Mouse (Mus musculus) cerebellum, adult 2 months (tissue): ENCODE measurements at regions not wholly inside any gene's neighbourhood (a gene's known extent, or its start where the extent isn't known, plus 50 kb on each side); places are given as distances from the start of the nearest gene placed in this dataset.

Source experiments
- CTCF ChIP-seq: fragments of 200-500 bp; IDR thresholded peaks from 2 replicates; pipeline ENCODE4 v1.5.1; 2011; ENCODE audit warnings: low read depth, mild to moderate bottlenecking, control low read depth, low read length, moderate library complexity, borderline replicate concordance; ENCODE audit not compliant: insufficient read depth
- POLR2A ChIP-seq: fragments of 200-500 bp; IDR thresholded peaks from 2 replicates; pipeline ENCODE4 v1.6.1; 2011; ENCODE audit warnings: low read length, control low read depth, borderline replicate concordance; ENCODE audit not compliant: insufficient read depth

- TF ChIP-seq CTCF = no peak
- no peak for TF ChIP-seq POLR2A
Measured at GRCm38 (mm10) chr14:72777927-72778560, 68.2 kb upstream of the Fndc3a start.
